Comparison of ENCODE assay signal across 17 mouse cellular contexts in genomic region chr13:38376071-38376470, GRCm38 (mm10). TPM values are rescaled to one million over a fixed set of nuclear protein-coding genes. Genes with fewer than 3 reads are reported as not detected.
DNase-seq lines count a peak whose midpoint lies in the region; ATAC-seq and TF ChIP-seq lines count a peak whose summit lies in the region.
"Had no signal": no experiment of that assay in that cellular context is flagged by ENCODE, and none has a peak within 500 bp of the region (broad histone marks: within the 10 kb centered on the region; RNA-seq: fewer than 3 reads in every experiment).

No protein-coding gene starts in this region.

- no peak for TF ChIP-seq POLR2A in kidney, adult 2 months (IDR thresholded peaks at IDR 0.05; ENCODE audit: low read depth, low read length)

- H3K4me1 ChIP-seq in kidney, adult 2 months (ENCODE audit: control insufficient read depth, insufficient read depth, low read length): no peaks in the 10 kb centered on the region; the same call in 1 of the 2 replicates
- no peaks in the 10 kb centered on the region for H3K4me1 ChIP-seq in kidney, embryonic 14.5 days (ENCODE audit: control insufficient read depth, insufficient read depth, low read length)
- H3K4me1 ChIP-seq: hindbrain, embryonic 10.5 days; liver, embryonic 15.5 days; midbrain, embryonic 13.5 days had no signal

- no peak for TF ChIP-seq CTCF in kidney, adult 2 months (conservative IDR thresholded peaks at IDR 0.05; ENCODE audit: insufficient read depth, insufficient read length, low read depth, low read length)

- H3K4me2 ChIP-seq in kidney, embryonic 14.5 days (replicated peaks; ENCODE audit: low read depth, low read length): no peak overlapping the region
- H3K4me2 ChIP-seq: embryonic facial prominence, embryonic 12.5 days; heart, embryonic 15.5 days; liver, embryonic 15.5 days; midbrain, embryonic 13.5 days had no signal

- H3K4me3 ChIP-seq in kidney, adult 2 months (ENCODE audit: insufficient read depth, low read depth, low read length): no peak overlapping the region
- H3K4me3 ChIP-seq in kidney, embryonic 14.5 days (ENCODE audit: low read length): no peak overlapping the region
- H3K4me3 ChIP-seq: embryonic facial prominence, embryonic 12.5 days; heart, embryonic 15.5 days; hindbrain, embryonic 10.5 days; liver, embryonic 15.5 days; midbrain, embryonic 13.5 days; myocyte had no signal

- H3K36me3 ChIP-seq in kidney, adult 2 months (ENCODE audit: control insufficient read depth, insufficient read depth, low read length): no peaks in the 10 kb centered on the region
- no peaks in the 10 kb centered on the region for H3K36me3 ChIP-seq in kidney, embryonic 14.5 days (ENCODE audit: control insufficient read depth, insufficient read depth, low read length)
- H3K36me3 ChIP-seq: embryonic facial prominence, embryonic 12.5 days; heart, embryonic 15.5 days; hindbrain, embryonic 10.5 days; liver, embryonic 15.5 days; midbrain, embryonic 13.5 days had no signal

- peaks cover 4% of the 10 kb centered on the region; the same call in 1 of the 2 replicates for H3K9me3 ChIP-seq in kidney, embryonic 14.5 days (ENCODE audit: control insufficient read depth, low read length)
- H3K9me3 ChIP-seq: embryonic facial prominence, embryonic 12.5 days; heart, embryonic 15.5 days; hindbrain, embryonic 10.5 days; liver, embryonic 15.5 days; midbrain, embryonic 13.5 days had no signal

- no peak overlapping the region for H3K9ac ChIP-seq in kidney, embryonic 14.5 days (ENCODE audit: low read depth, low read length)
- H3K9ac ChIP-seq: embryonic facial prominence, embryonic 12.5 days; heart, embryonic 15.5 days; liver, embryonic 15.5 days; midbrain, embryonic 13.5 days had no signal

- WGBS in kidney, adult 2 months: 44% methylated on average over 6 of the region's 6 CpGs
- WGBS in kidney, embryonic 14.5 days: 32% methylated on average over 6 of the region's 6 CpGs

- no peaks in the 10 kb centered on the region for H3K27me3 ChIP-seq in kidney, adult 2 months (replicated peaks; ENCODE audit: control insufficient read depth, insufficient read depth, low read length)
- H3K27me3 ChIP-seq in kidney, embryonic 14.5 days (ENCODE audit: control insufficient read depth, insufficient read depth, low read length): no peaks in the 10 kb centered on the region
- H3K27me3 ChIP-seq: embryonic facial prominence, embryonic 12.5 days; heart, embryonic 15.5 days; liver, embryonic 15.5 days; midbrain, embryonic 13.5 days had no signal

- no peak overlapping the region for H3K27ac ChIP-seq in kidney, adult 2 months (ENCODE audit: insufficient read depth, low read depth, low read length)
- H3K27ac ChIP-seq in kidney, embryonic 14.5 days (ENCODE audit: low read depth, low read length): no peak overlapping the region
- H3K27ac ChIP-seq: embryonic facial prominence, embryonic 12.5 days; heart, embryonic 15.5 days; hindbrain, embryonic 10.5 days; liver, embryonic 15.5 days; midbrain, embryonic 13.5 days; stomach, postnatal 0 days had no signal

- ATAC-seq in kidney, embryonic 14.5 days (ENCODE audit: low FRiP score, low TSS enrichment): no peak
- ATAC-seq: midbrain, embryonic 13.5 days had no signal

- DNase-seq in cerebellum, adult 18-20 months: peak; percentile 4 to 6
- no peak for DNase-seq in cerebellum, postnatal 4 days (ENCODE audit: low spot score in 2 of 2)
- DNase-seq in kidney, adult 2 months: peak; percentile 47
- DNase-seq in adrenal gland, postnatal 10 days: peak; percentile 27
- DNase-seq in fibroblast of lung, adult 2 months (ENCODE audit: low read depth): peak; percentile 30
- DNase-seq in spleen, adult 12 weeks (ENCODE audit: low spot score): no peak
- DNase-seq: B cell, adult 2 months; lung, postnatal 36 days; thymus, postnatal 25 days had no signal

RNA-seq across cellular contexts. Expression of gene Bmp6, which starts 31.2 kb away (rescaled TPM):
- polyA plus RNA-seq in kidney, adult 2 months (2012; rRNA removed): 63.5 and 67.0 TPM in 2 replicates
- polyA plus RNA-seq in kidney, embryonic 14.5 days (2014; fragmentation: Nextera tagmentation; extraction: Ambion mirVana): 1.6 and 1.7 TPM in 2 replicates
- 10 to 100 TPM in 1 of 2 experiments, 1 to 10 TPM in 1; 9.5 to 11.2 TPM for total RNA-seq in adrenal gland, postnatal 10 days (2021)

Comparison
In these comparisons a context has a peak if more than half of its experiments do, and no peak if none do; other contexts are left out.
1. DNase-seq: peak in cerebellum, adult 18-20 months (2 of 2), kidney, adult 2 months (single experiment), adrenal gland, postnatal 10 days (single experiment) and fibroblast of lung, adult 2 months (single experiment); none in cerebellum, postnatal 4 days (0 of 2) and spleen, adult 12 weeks (single experiment).
2. RNA of gene Bmp6, which starts 31.2 kb away (polyA plus RNA-seq): 63.5 to 67.0 TPM in kidney, adult 2 months; 1.6 to 1.7 TPM in kidney, embryonic 14.5 days; every median in the first group is over 10 times any median in the second.